Mouse (Mus musculus) CH12.LX (cell line): Measurements from ENCODE around the gene Hipk2. TPM values are rescaled to one million over a fixed set of nuclear protein-coding genes. Genes with fewer than 3 reads are reported as not detected.

Experiments used
- DNase-seq: peaks from one replicate; pipeline ENCODE4 v3.0.0-alpha.2; 2013; ENCODE audit errors: extremely low read depth
- H3K27ac ChIP-seq: 2 replicates; pipeline ENCODE4 v1.5.1; 2012; ENCODE audit warnings: low read depth, mild to moderate bottlenecking, control low read depth, moderate library complexity; ENCODE audit not compliant: insufficient read depth
- H3K27me3 ChIP-seq: replicated peaks from 2 replicates; pipeline ENCODE3; 2012; ENCODE audit warnings: inconsistent platforms
- H3K36me3 ChIP-seq, 2 experiments: replicated peaks in 1 of 2; 2 replicates each; pipeline versions ENCODE3 to v1.6.1; 2012; ENCODE audit warnings: inconsistent platforms in 1 of 2, low read length in 1 of 2, mild to moderate bottlenecking in 1 of 2, mixed read lengths in 1 of 2, moderate library complexity in 1 of 2; ENCODE audit not compliant: control insufficient read depth in 1 of 2, insufficient read depth in 1 of 2
- H3K4me1 ChIP-seq, 2 experiments: 2 replicates each; pipeline ENCODE4 v1.6.1; 2012; ENCODE audit warnings: inconsistent platforms in 1 of 2, moderate library complexity in 1 of 2; ENCODE audit not compliant: insufficient read depth in 2 of 2, control insufficient read depth in 1 of 2
- H3K4me2 ChIP-seq: 2 replicates; pipeline ENCODE4 v1.6.1; 2012; ENCODE audit warnings: low read depth, mild to moderate bottlenecking, control low read depth; ENCODE audit not compliant: poor library complexity, insufficient read depth, severe bottlenecking
- H3K4me3 ChIP-seq, 3 experiments: fragments of 150-350 bp in 1 of 3; sonication (generic) in 1 of 3; replicated peaks in 1 of 3; 2 replicates each; pipeline versions ENCODE3 to v1.5.1; 2011 to 2012; ENCODE audit warnings: low read depth in 2 of 3, low read length in 2 of 3, mild to moderate bottlenecking in 2 of 3, moderate library complexity in 2 of 3, control low read depth in 1 of 3, improper control_type of control experiment in 1 of 3, inconsistent platforms in 1 of 3, mixed read lengths in 1 of 3; ENCODE audit not compliant: poor library complexity in 1 of 3
- H3K79me2 ChIP-seq: replicated peaks from 2 replicates; pipeline ENCODE4 v1.6.1; 2012; ENCODE audit warnings: mild to moderate bottlenecking, moderate library complexity; ENCODE audit not compliant: control insufficient read depth, poor library complexity, insufficient read depth, severe bottlenecking; ENCODE audit errors: extremely low read depth
- H3K9ac ChIP-seq: 2 replicates; pipeline ENCODE4 v1.6.1; 2012; ENCODE audit warnings: low read depth, mild to moderate bottlenecking, control low read depth, moderate library complexity; ENCODE audit not compliant: insufficient read depth
- H3K9me3 ChIP-seq: replicated peaks from 2 replicates; pipeline ENCODE3; 2012; ENCODE audit warnings: low read length, inconsistent platforms, mixed read lengths
- CHD1 ChIP-seq: IDR thresholded peaks from 2 replicates; pipeline ENCODE4 v1.6.1; 2012; ENCODE audit warnings: low read depth, low read length, improper control_type of control experiment, inconsistent platforms
- CTCF ChIP-seq, 2 experiments: IDR thresholded peaks in 1 of 2; conservative IDR thresholded peaks in 1 of 2; 2 replicates each; pipeline ENCODE4 v1.5.1; 2011 to 2012; ENCODE audit warnings: low read depth in 2 of 2, low read length in 2 of 2, improper control_type of control experiment in 1 of 2, inconsistent platforms in 1 of 2, mild to moderate bottlenecking in 1 of 2, moderate library complexity in 1 of 2
- E2F4 ChIP-seq: IDR thresholded peaks from 2 replicates; pipeline ENCODE4 v1.6.1; 2011; ENCODE audit warnings: low read depth, low read length, improper control_type of control experiment; ENCODE audit not compliant: insufficient replicate concordance
- ELF1 ChIP-seq: IDR thresholded peaks from 2 replicates; pipeline ENCODE4 v1.6.1; 2014; ENCODE audit warnings: low read depth, mild to moderate bottlenecking, inconsistent platforms, low read length, improper control_type of control experiment
- HCFC1 ChIP-seq: IDR thresholded peaks from 2 replicates; pipeline ENCODE4 v1.6.1; 2012; ENCODE audit warnings: low read depth, mild to moderate bottlenecking, inconsistent platforms, low read length, improper control_type of control experiment
- IRF4 ChIP-seq: IDR thresholded peaks from 2 replicates; pipeline ENCODE4 v1.6.1; 2014; ENCODE audit warnings: low read depth, mild to moderate bottlenecking, inconsistent platforms, low read length, improper control_type of control experiment
- JUN ChIP-seq: IDR thresholded peaks from 2 replicates; pipeline ENCODE4 v1.6.1; 2011; ENCODE audit warnings: low read depth, mild to moderate bottlenecking, low read length, improper control_type of control experiment, moderate library complexity; ENCODE audit not compliant: insufficient read depth
- JUND ChIP-seq: conservative IDR thresholded peaks from 2 replicates; pipeline ENCODE4 v1.6.1; 2011; ENCODE audit warnings: low read depth, low read length, improper control_type of control experiment
- MAFK ChIP-seq: IDR thresholded peaks from 2 replicates; pipeline ENCODE4 v1.6.1; 2011; ENCODE audit warnings: low read length, improper control_type of control experiment; ENCODE audit not compliant: insufficient replicate concordance
- MAZ ChIP-seq: IDR thresholded peaks from 2 replicates; pipeline ENCODE4 v1.6.1; 2012; ENCODE audit warnings: low read depth, mild to moderate bottlenecking, inconsistent platforms, low read length, improper control_type of control experiment, moderate library complexity
- MEF2A ChIP-seq: IDR thresholded peaks from 2 replicates; pipeline ENCODE4 v1.6.1; 2014; ENCODE audit warnings: low read depth, mild to moderate bottlenecking, inconsistent platforms, low read length, improper control_type of control experiment, borderline replicate concordance
- MXI1 ChIP-seq: IDR thresholded peaks from 2 replicates; pipeline ENCODE4 v1.6.1; 2011; ENCODE audit warnings: mild to moderate bottlenecking, low read depth, low read length, improper control_type of control experiment
- POLR2AphosphoS2 ChIP-seq: IDR thresholded peaks from 2 replicates; pipeline ENCODE4 v1.6.1; 2011; ENCODE audit warnings: low read depth, low read length, improper control_type of control experiment
- RAD21 ChIP-seq: IDR thresholded peaks from 2 replicates; pipeline ENCODE4 v1.6.1; 2011; ENCODE audit warnings: low read depth, mild to moderate bottlenecking, low read length, improper control_type of control experiment, moderate library complexity
- RCOR1 ChIP-seq: conservative IDR thresholded peaks from 2 replicates; pipeline ENCODE4 v1.6.1; 2012; ENCODE audit warnings: low read depth, mild to moderate bottlenecking, inconsistent platforms, low read length, improper control_type of control experiment
- TBP ChIP-seq: conservative IDR thresholded peaks from 2 replicates; pipeline ENCODE4 v1.6.1; 2011; ENCODE audit warnings: low read depth, low read length, improper control_type of control experiment
- UBTF ChIP-seq: IDR thresholded peaks from 2 replicates; pipeline ENCODE4 v1.6.1; 2012; ENCODE audit warnings: low read depth, mild to moderate bottlenecking, inconsistent platforms, low read length, improper control_type of control experiment, moderate library complexity
- USF1 ChIP-seq: IDR thresholded peaks from 2 replicates; pipeline ENCODE4 v1.6.1; 2014; ENCODE audit warnings: low read depth, mild to moderate bottlenecking, inconsistent platforms, low read length, improper control_type of control experiment
- USF2 ChIP-seq: conservative IDR thresholded peaks from 2 replicates; pipeline ENCODE4 v1.6.1; 2011; ENCODE audit warnings: low read depth, low read length, improper control_type of control experiment
- ZKSCAN1 ChIP-seq: IDR thresholded peaks from 2 replicates; pipeline ENCODE4 v1.6.1; 2012; ENCODE audit warnings: low read depth, inconsistent platforms, low read length, improper control_type of control experiment, borderline replicate concordance
- ZMIZ1 ChIP-seq: IDR thresholded peaks from 2 replicates; pipeline ENCODE4 v1.6.1; 2012; ENCODE audit warnings: low read depth, mild to moderate bottlenecking, inconsistent platforms, low read length, improper control_type of control experiment
- dilution Hi-C: fragments of 300-500 bp; cut with MboI; formaldehyde crosslinking; loops from 2 replicates; pipeline ENCODE4 v1.14.3; 2020; ENCODE audit warnings: low sequenced_read_pairs; ENCODE audit not compliant: extremely low pct_unique_long_range_greater_than_20kb, extremely low pct_ligation_motif_present
- in situ Hi-C: fragments of 300-500 bp; cut with MboI; formaldehyde crosslinking; loops from 3 replicates; pipeline ENCODE4 v1.14.3; 2019; ENCODE audit warnings: low sequenced_read_pairs, low pct_ligation_motif_present, low pct_unique_long_range_greater_than_20kb, mixed read lengths
- polyA plus RNA-seq: library from polyadenylated mRNA; unstranded; fragments of >175 nt; gene quantifications from 2 replicates; pipeline ENCODE4 v1.2.1, GENCODE M21; 2012; ENCODE audit warnings: low read depth; ENCODE audit not compliant: insufficient read length
- total RNA-seq, 2 experiments: library from RNA; depleted of rRNA; stranded (reverse); fragments of 300-350 nt in 1 of 2; fragments of >200 nt in 1 of 2; gene quantifications; 2 replicates each; pipeline ENCODE4 v1.2.3; 2012 to 2014

Gene Hipk2
- total and polyA plus RNA-seq, 3 experiments = 1.6 to 5.3 (median 2.6) TPM

DNA sequence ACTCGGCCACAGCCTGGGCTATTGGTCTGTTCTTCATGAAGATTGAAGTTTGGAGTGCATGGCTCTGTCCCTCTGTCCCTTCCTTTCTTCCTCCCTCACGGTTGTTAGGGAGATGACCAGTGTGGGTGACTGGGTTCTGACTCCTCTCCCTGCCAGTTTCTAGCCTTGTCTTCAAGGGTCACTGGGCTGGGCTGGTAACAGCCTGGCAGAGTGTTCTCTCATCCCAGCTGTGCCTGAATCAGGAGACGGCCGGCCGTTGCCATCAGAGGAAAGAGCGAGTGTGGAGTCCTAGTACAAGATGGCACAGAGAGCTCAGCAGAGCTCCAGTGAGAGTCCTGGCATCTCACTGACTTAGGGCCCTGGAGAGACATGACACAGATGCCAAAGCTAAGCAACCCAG, 32.4 kb upstream of the Hipk2 start:
- Histone ChIP-seq H3K79me2 (no peaks in the 10 kb centered on the region), H3K4me2 (no peak overlapping the region), H3K9me3 (no peaks in the 10 kb centered on the region), H3K4me3 (no peak overlapping the region), H3K4me1 (peaks cover 6 to 7% of the 10 kb centered on the region in 2 experiments; a peak in 3 of 4 replicates), H3K9ac (no peak overlapping the region), H3K27me3 (no peaks in the 10 kb centered on the region), H3K27ac (no peak overlapping the region), H3K36me3 (no peaks in the 10 kb centered on the region)
- dilution Hi-C loops (no loop called here), in situ Hi-C loops (loop anchor here (10.0 kb wide), 1 partner anchor 264 kb away; no protein-coding TSS in a partner anchor)
- TF ChIP-seq HCFC1 (no peak), MAZ (no peak), MAFK (no peak), USF1 (no peak), E2F4 (no peak), ELF1 (no peak), JUN (no peak), MEF2A (no peak), UBTF (no peak), RAD21 (no peak), TBP (no peak), CTCF (conservative IDR thresholded peaks at IDR 0.05 in 1 of 2, IDR thresholded peaks at IDR 0.05 in 1 of 2; ENCODE audit: low read depth in 2 of 2, low read length in 2 of 2) (no peak), USF2 (no peak), MXI1 (no peak), RCOR1 (no peak), JUND (no peak), ZKSCAN1 (no peak), CHD1 (no peak)
- DNase-seq = no peak

DNA sequence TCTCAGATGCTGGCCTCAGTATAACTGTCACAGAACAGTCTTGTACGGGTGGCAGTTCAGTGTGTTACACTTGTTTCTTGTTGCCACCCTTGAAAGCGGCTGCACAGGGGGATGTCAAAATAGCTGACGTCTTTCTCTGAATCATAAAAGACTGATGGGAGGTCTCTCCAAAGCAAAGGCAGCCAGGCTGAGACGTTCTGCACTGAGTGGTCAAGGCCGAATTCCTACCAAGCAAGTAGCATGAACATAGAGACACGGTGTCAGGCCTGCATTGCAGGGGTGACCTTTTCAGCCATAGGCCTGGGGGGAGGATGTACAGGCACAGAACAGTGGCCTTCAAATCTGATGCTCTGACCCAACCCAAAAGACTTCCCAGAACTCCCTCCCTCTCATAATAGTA, 30.0 kb upstream of the Hipk2 start:
- Histone ChIP-seq H3K4me1 (peaks cover 6 to 14% of the 10 kb centered on the region in 2 experiments; a peak in 3 of 4 replicates), H3K27ac (no peak overlapping the region), H3K36me3 (no peaks in the 10 kb centered on the region), H3K79me2 (no peaks in the 10 kb centered on the region), H3K27me3 (no peaks in the 10 kb centered on the region), H3K4me2 (no peak overlapping the region), H3K9ac (no peak overlapping the region), H3K9me3 (no peaks in the 10 kb centered on the region), H3K4me3 (no peak overlapping the region)
- in situ Hi-C loops = loop anchor here (10.0 kb wide), 1 partner anchor 261 kb away; no protein-coding TSS in a partner anchor
- no peak for DNase-seq
- dilution Hi-C loops = no loop called here
- no peak for TF ChIP-seq ELF1
- TF ChIP-seq POLR2AphosphoS2 = no peak
- TF ChIP-seq IRF4 = no peak
- TF ChIP-seq MXI1 = no peak
- TF ChIP-seq E2F4 = no peak
- TF ChIP-seq USF2 = no peak
- TF ChIP-seq CHD1 = no peak
- no peak for TF ChIP-seq ZMIZ1
- no peak for TF ChIP-seq MAFK
